Mouse (Mus musculus): ENCODE measurements around the gene Atg9a.

DNA sequence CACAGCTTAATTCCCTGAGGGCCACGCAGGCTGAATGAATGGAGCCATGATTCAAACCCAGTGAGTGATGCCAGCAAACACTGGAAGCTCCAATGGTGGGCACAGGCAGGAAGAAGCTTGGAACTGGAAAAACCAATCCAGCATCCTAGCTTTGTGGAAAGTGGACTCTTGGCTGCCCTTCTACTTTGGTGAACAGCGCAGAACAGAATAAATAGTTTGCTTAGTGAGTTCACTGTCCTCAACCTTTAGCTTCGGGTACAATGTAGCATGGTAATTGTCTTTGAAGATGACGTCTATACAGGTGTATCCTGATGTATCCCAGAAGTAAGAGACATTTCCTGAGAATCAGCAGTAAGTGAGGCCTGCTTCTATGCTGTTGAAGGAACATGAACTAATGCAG is 43.3 kb downstream of the Atg9a start:
- TF ChIP-seq POLR2A (IDR thresholded peaks at IDR 0.05; ENCODE audit: borderline replicate concordance, insufficient read depth, low read length), result no peak
- TF ChIP-seq CTCF (IDR thresholded peaks at IDR 0.05; ENCODE audit: borderline replicate concordance, insufficient read depth, low read depth, low read length), result no peak

Data from cerebellum, adult 2 months (tissue).